Mouse (Mus musculus): Measurements from ENCODE around the gene Slc8a2. TPM values are rescaled to one million over a fixed set of nuclear protein-coding genes. Genes with fewer than 3 reads are reported as not detected.

Gene Slc8a2
- polyA plus RNA-seq, 2 experiments from 2014 or later, result not detected

Other genes starting within 250 kb of the Slc8a2 start
- not detected for gene Crx, start 249.9 kb upstream of the Slc8a2 start, polyA plus RNA-seq (2017; shearing (Covaris generic))
- gene Crxos, start 247.2 kb upstream of the Slc8a2 start, polyA plus RNA-seq (2017; shearing (Covaris generic)), result not detected
- 100 to 1,000 TPM; 824 to 866 TPM for gene Selenow, start 207.4 kb upstream of the Slc8a2 start, polyA plus RNA-seq (2017; shearing (Covaris generic))
- gene Nop53, start 183.8 kb upstream of the Slc8a2 start, polyA plus RNA-seq (2017; shearing (Covaris generic)), result 100 to 1,000 TPM; 334 to 398 TPM
- under 1 TPM; 0.07 to 0.11 TPM for gene Ehd2, start 162.3 kb upstream of the Slc8a2 start, polyA plus RNA-seq (2017; shearing (Covaris generic))
- 1 to 10 TPM; 3.7 TPM for gene Bicra, start 81.9 kb upstream of the Slc8a2 start, polyA plus RNA-seq (2017; shearing (Covaris generic))
- under 1 TPM in 1 of 2 experiments, not detected in 1; 0.11 TPM for gene Zfp541, start 68.0 kb upstream of the Slc8a2 start, polyA plus RNA-seq (2017; shearing (Covaris generic))
- 100 to 1,000 TPM; 162 to 259 TPM for gene Napa, start 31.4 kb upstream of the Slc8a2 start, polyA plus RNA-seq (2017; shearing (Covaris generic))
- gene Kptn, start 9.9 kb upstream of the Slc8a2 start, polyA plus RNA-seq (2017; shearing (Covaris generic)), result 10 to 100 TPM; 18.6 to 21.8 TPM
- 10 to 100 TPM; 11.0 to 17.9 TPM for gene Meis3, start 45.3 kb downstream of the Slc8a2 start, polyA plus RNA-seq (2017; shearing (Covaris generic))
- gene Dhx34, start 92.2 kb downstream of the Slc8a2 start, polyA plus RNA-seq (2017; shearing (Covaris generic)), result 10 to 100 TPM in 1 of 2 experiments, 1 to 10 TPM in 1; 7.0 to 10.9 TPM
- gene C5ar2, start 114.3 kb downstream of the Slc8a2 start, polyA plus RNA-seq (2017; shearing (Covaris generic)), result not detected
- gene C5ar1, start 129.7 kb downstream of the Slc8a2 start, polyA plus RNA-seq (2017; shearing (Covaris generic)), result not detected
- 1 to 10 TPM; 1.8 to 2.8 TPM for gene Inafm1, start 143.8 kb downstream of the Slc8a2 start, polyA plus RNA-seq (2017; shearing (Covaris generic))
- gene Ccdc9, start 157.0 kb downstream of the Slc8a2 start, polyA plus RNA-seq (2017; shearing (Covaris generic)), result 10 to 100 TPM; 11.1 to 11.2 TPM
- 1 to 10 TPM in 1 of 2 experiments, under 1 TPM in 1; 0.43 to 1.5 TPM for gene Bbc3, start 178.6 kb downstream of the Slc8a2 start, polyA plus RNA-seq (2017; shearing (Covaris generic))

All from activated CD4-positive, CD25-positive, alpha-beta regulatory T cell, adult 4 months (primary cell).